Mouse (Mus musculus): ENCODE measurements around the gene Hoxd3.

DNA sequence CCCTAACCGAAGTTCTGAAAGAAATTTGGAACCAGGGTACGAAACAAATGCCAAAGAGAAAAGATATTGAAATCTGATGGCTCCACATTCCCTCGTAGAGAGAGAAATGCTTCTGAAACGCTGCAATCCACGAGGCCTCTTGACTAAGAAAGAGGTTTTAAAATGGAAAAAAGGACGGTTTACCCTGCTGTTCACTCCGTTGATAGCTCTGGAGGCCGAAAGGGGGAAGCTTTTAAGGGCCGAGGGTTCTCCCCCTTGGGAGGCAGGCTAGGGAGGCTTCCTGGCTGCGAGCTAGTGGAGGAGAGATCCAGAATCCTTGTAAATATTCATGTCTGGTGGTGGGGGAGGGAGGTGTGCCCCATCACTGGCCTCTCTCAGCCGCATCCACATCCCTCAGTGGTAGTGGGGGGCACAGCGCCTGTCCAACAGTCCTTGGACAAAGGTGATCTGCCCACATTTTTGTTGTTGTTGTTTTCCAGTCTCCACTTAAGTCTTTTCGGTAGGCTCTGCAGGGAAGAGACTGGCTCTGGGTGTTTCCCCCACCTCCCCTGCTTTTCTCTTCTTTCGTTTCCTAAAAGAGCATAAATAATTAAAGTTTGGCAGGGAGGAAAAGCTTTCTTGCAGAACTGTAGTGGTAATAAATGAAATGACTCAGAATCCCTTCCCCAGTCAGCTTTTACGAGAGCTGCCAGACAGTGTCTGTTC is 32.7 kb upstream of the Hoxd3 start, which contains the start of gene Hoxd11:
- TF ChIP-seq POLR2A (IDR thresholded peaks at IDR 0.05; ENCODE audit: insufficient read depth, low read length) = no peak
- no peak for TF ChIP-seq CTCF (IDR thresholded peaks at IDR 0.05; ENCODE audit: low read depth, low read length)

Data from ES-Bruce4 (cell line).